Mouse (Mus musculus): ENCODE data around the gene Kcnc1. TPM values are rescaled to one million over a fixed set of nuclear protein-coding genes. Genes with fewer than 3 reads are reported as not detected.

Gene Kcnc1
- polyA plus RNA-seq, 1 experiment: 0.34 TPM

- peaks cover 6% of the 10 kb centered on the region; the same call in 1 of the 2 replicates for H3K4me1 ChIP-seq (ENCODE audit: control insufficient read depth, insufficient read depth, insufficient read length, low read length)
- no peak overlapping the region for H3K27ac ChIP-seq (ENCODE audit: insufficient read depth, low read depth, low read length)
- 38% methylated on average over 12 of the region's 12 CpGs for WGBS
- TF ChIP-seq POLR2A (IDR thresholded peaks at IDR 0.05; ENCODE audit: low read depth, low read length) (no peak), CTCF (IDR thresholded peaks at IDR 0.05; ENCODE audit: extremely low read depth, insufficient read length, insufficient replicate concordance, low read depth, low read length) (no peak)
- H3K4me3 ChIP-seq (ENCODE audit: low read depth, low read length): no peak overlapping the region
- H3K36me3 ChIP-seq (ENCODE audit: control insufficient read depth, insufficient read depth, low read length): no peaks in the 10 kb centered on the region
- H3K27me3 ChIP-seq (ENCODE audit: control insufficient read depth, insufficient read depth, low read length): peaks cover 45% of the 10 kb centered on the region
Measured at GRCm38 (mm10) chr7:46393718-46394511, 2.4 kb upstream of the Kcnc1 start.

DNA sequence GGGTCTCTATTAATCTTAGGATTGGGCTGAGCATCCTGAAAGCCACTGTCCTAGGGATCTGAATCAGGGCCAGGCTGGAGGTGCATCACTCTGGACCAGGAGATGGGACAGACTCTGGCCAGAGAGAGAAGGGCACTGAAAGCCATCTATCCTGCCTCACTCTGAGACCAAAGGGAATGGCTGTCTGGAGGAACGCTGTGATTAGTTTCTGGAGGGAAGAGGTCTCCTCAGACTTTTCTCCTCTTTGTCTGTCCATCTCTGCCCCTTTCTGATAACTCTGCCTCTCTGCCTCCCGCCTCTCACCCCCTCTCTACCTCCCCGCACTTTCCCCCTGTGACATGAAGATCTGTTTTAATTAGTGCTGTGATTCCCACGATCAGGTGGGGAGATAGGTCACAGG is 1.4 kb upstream of the Kcnc1 start:
- WGBS: 65% methylated on average over 4 of the region's 4 CpGs
- TF ChIP-seq POLR2A (IDR thresholded peaks at IDR 0.05; ENCODE audit: low read depth, low read length): no peak
- no peak overlapping the region for H3K4me3 ChIP-seq (ENCODE audit: low read depth, low read length)
- H3K36me3 ChIP-seq (ENCODE audit: control insufficient read depth, insufficient read depth, low read length): no peaks in the 10 kb centered on the region
- H3K27ac ChIP-seq (ENCODE audit: insufficient read depth, low read depth, low read length): no peak overlapping the region
- H3K27me3 ChIP-seq (ENCODE audit: control insufficient read depth, insufficient read depth, low read length): peaks cover 45% of the 10 kb centered on the region
- H3K4me1 ChIP-seq (ENCODE audit: control insufficient read depth, insufficient read depth, insufficient read length, low read length): peaks cover 5% of the 10 kb centered on the region; the same call in 1 of the 2 replicates

- Histone ChIP-seq H3K36me3 (ENCODE audit: control insufficient read depth, insufficient read depth, low read length) (no peaks in the 10 kb centered on the region), H3K27me3 (ENCODE audit: control insufficient read depth, insufficient read depth, low read length) (peaks cover 45% of the 10 kb centered on the region), H3K4me3 (ENCODE audit: low read depth, low read length) (no peak overlapping the region), H3K27ac (ENCODE audit: insufficient read depth, low read depth, low read length) (no peak overlapping the region), H3K4me1 (ENCODE audit: control insufficient read depth, insufficient read depth, insufficient read length, low read length) (peaks cover 5% of the 10 kb centered on the region; the same call in 1 of the 2 replicates)
- WGBS: 41% methylated on average over 6 of the region's 6 CpGs
- TF ChIP-seq POLR2A (IDR thresholded peaks at IDR 0.05; ENCODE audit: low read depth, low read length): no peak
- TF ChIP-seq CTCF (IDR thresholded peaks at IDR 0.05; ENCODE audit: extremely low read depth, insufficient read length, insufficient replicate concordance, low read depth, low read length): no peak
Measured at GRCm38 (mm10) chr7:46395571-46395970, 726 bp upstream of the Kcnc1 start.

DNA sequence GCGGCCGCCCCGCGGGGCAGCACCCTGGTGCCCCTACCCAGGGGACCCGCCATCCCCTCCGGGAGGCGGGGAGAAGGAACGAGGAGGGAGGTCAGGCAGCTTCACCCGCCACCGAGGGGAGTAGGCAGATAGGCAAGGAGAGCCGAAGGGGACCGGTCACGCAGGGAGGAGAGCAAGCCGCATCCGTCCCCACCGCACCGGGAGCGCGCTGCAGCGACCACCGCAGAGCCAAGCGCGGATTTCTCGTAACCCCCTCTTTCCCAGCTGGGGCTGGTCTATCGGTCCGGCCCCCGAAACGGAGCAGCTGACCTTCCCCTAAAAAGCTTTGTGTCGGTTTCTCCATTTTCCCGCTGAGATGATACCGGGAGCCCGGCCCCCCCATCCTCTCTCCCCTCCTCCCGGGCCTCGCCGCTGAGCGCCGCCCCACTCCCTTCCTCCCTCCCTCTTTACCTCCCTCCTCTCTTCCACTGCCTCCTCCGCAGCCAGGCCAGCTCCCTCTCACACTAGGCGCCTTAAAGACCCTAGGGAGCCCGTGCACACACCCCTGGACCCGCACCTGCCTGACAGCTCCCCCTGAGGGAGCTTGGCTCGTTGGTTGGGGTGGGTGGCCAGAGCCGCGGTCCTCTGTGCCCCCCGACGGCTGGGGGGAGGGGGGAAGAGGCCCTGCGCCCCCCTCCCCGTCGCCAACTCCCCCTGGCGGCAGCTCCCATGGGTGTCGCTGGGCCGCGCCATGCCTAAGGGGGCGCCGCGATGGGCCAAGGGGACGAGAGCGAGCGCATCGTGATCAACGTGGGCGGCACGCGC is 833 bp downstream of the Kcnc1 start:
- WGBS: 4% methylated on average over 63 of the region's 64 CpGs
- peaks cover 45% of the 10 kb centered on the region for H3K27me3 ChIP-seq (ENCODE audit: control insufficient read depth, insufficient read depth, low read length)
- H3K27ac ChIP-seq (ENCODE audit: insufficient read depth, low read depth, low read length): no peak overlapping the region
- TF ChIP-seq CTCF (IDR thresholded peaks at IDR 0.05; ENCODE audit: extremely low read depth, insufficient read length, insufficient replicate concordance, low read depth, low read length): no peak
- no peak for TF ChIP-seq POLR2A (IDR thresholded peaks at IDR 0.05; ENCODE audit: low read depth, low read length)
- no peaks in the 10 kb centered on the region for H3K36me3 ChIP-seq (ENCODE audit: control insufficient read depth, insufficient read depth, low read length)
- peaks cover 5% of the 10 kb centered on the region; the same call in 1 of the 2 replicates for H3K4me1 ChIP-seq (ENCODE audit: control insufficient read depth, insufficient read depth, insufficient read length, low read length)
- H3K4me3 ChIP-seq (ENCODE audit: low read depth, low read length): peak overlapping the region; percentile 45

- Histone ChIP-seq H3K27ac (ENCODE audit: insufficient read depth, low read depth, low read length) (no peak overlapping the region), H3K4me1 (ENCODE audit: control insufficient read depth, insufficient read depth, insufficient read length, low read length) (peaks cover 5% of the 10 kb centered on the region; the same call in 1 of the 2 replicates), H3K36me3 (ENCODE audit: control insufficient read depth, insufficient read depth, low read length) (no peaks in the 10 kb centered on the region), H3K27me3 (ENCODE audit: control insufficient read depth, insufficient read depth, low read length) (peaks cover 45% of the 10 kb centered on the region), H3K4me3 (ENCODE audit: low read depth, low read length) (no peak overlapping the region)
- TF ChIP-seq CTCF (IDR thresholded peaks at IDR 0.05; ENCODE audit: extremely low read depth, insufficient read length, insufficient replicate concordance, low read depth, low read length) (no peak), POLR2A (IDR thresholded peaks at IDR 0.05; ENCODE audit: low read depth, low read length) (no peak)
- whole genome bisulfite sequencing: 13% methylated on average over 70 of the region's 70 CpGs
Measured at GRCm38 (mm10) chr7:46397732-46398333, 1.5 kb downstream of the Kcnc1 start.

DNA sequence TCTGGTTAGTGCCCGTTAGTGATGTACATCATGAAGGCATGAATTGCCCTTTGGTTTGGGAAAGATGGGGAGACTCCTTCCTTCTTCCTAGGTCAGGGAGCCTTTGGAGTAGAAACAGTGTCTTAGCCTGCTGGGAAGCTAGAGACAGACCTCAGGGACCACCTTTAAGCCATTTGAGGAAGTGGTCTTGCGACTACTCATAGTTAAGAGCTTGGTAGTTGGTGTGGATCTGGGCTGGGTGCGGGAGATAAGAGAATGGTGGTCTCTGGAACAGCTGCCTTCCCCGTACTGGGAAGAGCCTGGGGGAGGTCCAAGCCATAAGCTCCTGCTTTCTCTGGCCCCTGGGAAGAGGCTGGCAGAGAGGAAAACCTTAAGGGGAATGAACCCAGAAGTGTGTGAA is 2.3 kb downstream of the Kcnc1 start:
- Histone ChIP-seq H3K27ac (ENCODE audit: insufficient read depth, low read depth, low read length) (no peak overlapping the region), H3K27me3 (ENCODE audit: control insufficient read depth, insufficient read depth, low read length) (peaks cover 45% of the 10 kb centered on the region)
- WGBS: 52% methylated on average over 4 of the region's 4 CpGs

More for the DNA sequence above, 2.3 kb downstream of the Kcnc1 start:
- peaks cover 5% of the 10 kb centered on the region; the same call in 1 of the 2 replicates for H3K4me1 ChIP-seq (ENCODE audit: control insufficient read depth, insufficient read depth, insufficient read length, low read length)
- H3K36me3 ChIP-seq (ENCODE audit: control insufficient read depth, insufficient read depth, low read length): no peaks in the 10 kb centered on the region
- no peak overlapping the region for H3K4me3 ChIP-seq (ENCODE audit: low read depth, low read length)
- TF ChIP-seq CTCF (IDR thresholded peaks at IDR 0.05; ENCODE audit: extremely low read depth, insufficient read length, insufficient replicate concordance, low read depth, low read length) (no peak), POLR2A (IDR thresholded peaks at IDR 0.05; ENCODE audit: low read depth, low read length) (no peak)
